Mouse (Mus musculus): ENCODE data around the gene Lrfn1.
"Not testable (repeated sequence)": the region's sequence is repeated elsewhere in the genome, so short reads cannot be mapped to it uniquely, and the experiment has no call there.

Lrfn1 gene

DNA sequence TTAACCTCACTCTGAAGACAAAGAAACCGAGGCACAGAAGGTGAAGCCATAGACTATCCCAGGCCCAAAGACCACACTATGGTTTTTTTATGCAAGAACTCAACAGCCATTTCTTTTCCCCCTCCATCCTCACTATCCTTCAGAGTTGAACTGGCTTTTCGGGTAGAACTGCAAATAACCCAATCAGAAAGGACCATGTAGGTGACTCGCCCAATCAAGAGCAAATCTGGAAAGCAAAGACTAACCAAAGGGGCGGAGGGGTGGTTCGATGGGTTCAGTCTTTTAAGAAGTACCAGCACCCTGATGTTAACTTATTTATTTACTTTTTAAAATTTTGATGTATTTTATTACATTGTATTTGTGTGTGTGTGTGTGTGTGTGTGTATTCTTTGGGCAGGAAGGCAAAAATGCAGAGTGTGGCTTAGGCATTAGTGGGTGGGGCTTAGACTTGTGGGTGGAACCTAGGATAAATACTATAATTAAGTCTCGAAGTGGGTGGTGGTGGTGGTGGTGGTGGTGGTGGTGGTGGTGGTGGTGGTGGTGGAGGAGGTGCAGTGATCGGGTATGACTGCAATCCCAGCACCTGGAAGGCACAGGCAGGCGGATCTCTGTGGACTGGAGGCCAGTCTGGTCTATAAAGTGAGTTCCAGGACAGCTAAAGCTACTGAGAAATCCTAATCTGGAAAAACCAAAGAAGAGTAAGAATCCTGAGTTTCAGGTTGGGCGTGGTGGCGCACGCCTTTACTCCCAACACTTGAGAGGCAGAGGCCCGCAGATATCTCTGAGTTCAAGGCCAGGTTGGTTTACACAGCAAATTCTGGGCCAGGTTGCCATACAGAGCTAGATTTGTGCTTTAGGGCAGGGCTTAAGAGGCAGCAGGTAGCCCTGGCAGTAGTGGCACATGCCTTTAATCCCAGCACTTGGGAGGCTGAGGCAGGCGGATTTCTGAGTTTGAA, 3.6 kb upstream of the Lrfn1 start:
- DNase-seq: no peak

DNA sequence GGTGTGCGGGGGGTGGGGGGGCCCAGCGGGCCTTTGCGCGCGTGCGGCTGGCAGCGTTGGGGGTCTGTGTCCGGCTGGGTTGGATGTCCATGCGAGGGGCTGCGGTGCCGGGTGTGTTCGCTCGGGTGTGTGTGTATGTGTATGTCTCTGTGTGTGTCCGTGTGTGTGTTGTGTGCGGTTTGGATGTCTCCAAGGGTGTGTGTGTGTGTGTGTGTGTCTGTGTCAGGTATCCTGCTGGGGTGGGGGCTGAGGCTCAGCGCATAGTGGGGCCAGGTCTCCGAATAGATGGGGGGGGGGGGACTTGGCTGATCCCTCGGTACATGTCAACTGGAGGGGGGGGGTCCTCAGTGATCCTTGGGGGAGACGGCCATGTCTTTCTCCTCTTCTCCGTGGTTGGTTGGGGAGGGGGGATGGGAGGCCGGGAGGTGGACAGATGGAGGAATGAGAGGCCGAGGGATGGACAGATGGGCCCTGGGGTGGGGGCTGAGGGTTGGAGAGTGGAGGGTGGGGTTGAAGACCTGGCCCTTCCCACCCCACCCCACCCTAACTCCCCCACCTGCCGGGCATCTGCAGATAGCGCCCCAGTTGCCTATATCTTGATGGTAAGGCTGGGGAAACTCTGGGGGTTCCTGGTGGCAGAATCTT, 703 bp downstream of the Lrfn1 start:
- DNase-seq: no peak

DNA sequence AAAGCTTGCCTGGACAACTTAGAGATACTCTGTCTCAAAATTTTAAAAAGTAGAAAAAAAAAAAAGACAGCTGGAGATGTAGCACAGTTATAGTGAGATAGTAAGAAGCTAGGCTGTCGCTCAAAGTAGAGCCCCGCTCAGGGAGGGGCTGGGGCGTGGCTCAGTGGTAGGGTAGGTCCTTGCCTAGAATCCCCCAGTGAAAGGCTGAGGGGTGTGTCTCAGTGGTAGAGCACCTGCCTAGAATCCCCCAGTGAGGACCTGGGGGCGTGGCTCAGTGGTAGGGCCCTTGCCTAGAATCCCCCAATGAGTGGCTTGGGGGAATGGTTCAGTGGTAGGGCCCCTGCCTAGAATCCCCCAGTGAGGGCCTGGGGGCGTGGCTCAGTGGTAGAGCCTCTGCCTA, 8.6 kb downstream of the Lrfn1 start:
- DNase-seq: no peak

DNA sequence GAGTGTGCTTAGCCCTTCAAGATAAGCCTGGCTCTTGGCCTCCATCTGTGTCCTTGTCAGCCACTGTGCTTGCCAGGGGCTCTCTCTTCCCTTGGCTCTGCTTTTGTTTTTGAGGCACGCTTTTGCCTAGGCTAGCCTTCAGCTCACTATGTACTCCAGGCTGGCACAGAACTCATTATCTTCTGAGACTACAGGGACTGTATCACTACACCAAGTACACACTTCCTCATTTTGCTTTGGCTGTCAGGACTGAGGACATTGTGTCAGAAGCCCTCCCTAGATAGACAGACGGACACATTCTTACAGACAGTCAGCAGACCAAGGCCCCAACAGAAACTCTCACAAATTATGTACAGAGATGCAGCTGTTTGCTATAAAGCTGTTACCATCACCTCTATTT, 11.0 kb downstream of the Lrfn1 start:
- DNase-seq: no peak

DNA sequence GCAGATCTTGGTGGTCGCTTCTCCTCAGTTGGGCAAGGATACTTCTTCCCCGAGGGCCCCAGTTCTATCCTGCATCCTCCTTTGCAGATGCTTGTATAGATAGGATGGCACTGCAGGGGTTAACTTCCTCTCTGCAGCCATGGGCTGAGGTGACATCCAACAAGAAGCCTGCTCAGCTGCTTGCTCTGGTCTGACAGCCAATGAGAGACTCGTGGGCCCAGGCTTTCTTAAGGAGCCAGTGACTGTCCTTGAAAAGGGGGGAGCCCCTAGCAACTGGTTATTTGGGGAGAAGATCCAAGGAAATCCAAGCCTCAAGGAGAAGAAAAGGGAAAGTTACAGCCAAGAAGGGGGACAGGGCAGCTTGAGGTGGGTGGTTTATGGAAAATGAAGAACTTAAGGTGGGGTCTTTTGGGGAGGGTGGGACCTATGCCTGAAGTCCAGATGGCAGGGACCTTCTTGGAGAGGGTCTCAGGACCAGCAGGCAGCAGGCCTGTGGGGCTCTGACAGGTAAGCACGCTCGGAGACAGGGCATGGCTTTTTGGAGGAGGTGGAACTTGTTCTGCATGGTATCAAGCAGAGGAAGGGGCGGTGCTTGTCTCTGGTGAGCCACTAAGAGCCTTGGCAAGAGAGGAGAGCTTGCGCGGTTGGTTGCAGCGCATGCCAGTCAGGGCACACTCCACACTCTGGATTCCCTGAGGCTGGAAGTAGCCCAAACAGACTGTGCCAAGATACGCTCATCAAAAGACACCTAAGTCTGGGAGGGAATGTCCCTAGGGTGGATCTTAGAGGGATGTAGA, 12.8 kb downstream of the Lrfn1 start:
- DNase-seq: no peak

DNA sequence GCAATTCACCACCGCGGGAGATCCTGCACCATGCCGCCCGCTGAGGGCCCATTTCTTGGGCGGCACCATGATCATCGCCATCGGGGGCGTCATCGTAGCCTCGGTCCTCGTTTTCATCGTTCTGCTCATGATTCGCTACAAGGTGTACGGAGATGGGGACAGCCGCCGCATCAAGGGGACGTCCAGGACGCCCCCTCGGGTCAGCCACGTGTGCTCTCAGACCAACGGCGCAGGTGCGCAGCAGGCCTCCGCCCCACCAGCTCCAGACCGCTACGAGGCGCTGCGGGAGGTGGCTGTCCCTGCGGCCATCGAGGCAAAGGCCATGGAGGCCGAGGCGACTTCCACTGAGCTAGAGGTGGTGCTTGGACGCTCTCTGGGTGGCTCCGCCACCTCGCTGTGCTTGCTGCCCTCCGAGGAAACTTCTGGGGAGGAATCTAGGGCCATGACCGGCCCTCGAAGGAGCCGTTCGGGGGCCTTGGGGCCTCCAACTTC, 15.0 kb downstream of the Lrfn1 start:
- DNase-seq: no peak

DNA sequence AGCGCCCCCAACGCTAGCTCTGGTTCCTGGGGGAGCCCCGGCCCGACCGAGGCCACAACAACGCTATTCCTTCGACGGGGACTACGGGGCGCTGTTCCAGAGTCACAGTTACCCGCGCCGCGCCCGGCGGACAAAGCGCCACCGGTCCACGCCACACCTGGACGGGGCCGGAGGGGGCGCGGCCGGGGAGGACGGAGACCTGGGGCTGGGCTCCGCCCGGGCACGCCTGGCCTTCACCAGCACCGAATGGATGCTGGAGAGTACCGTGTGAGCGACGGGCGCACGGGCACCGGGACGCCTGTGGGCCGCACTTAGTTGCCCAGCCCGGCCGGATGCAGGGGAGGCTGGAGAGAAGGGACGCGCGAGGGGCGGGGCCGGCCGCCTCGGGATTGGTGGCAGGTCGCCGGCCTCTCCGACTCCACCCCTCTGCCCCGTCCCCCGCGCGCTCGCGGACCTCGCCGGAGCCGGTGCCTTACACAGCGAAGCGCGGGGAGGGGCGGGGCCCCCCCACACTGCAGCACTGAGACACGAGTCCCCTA, 15.5 kb downstream of the Lrfn1 start:
- DNase-seq: no peak

DNA sequence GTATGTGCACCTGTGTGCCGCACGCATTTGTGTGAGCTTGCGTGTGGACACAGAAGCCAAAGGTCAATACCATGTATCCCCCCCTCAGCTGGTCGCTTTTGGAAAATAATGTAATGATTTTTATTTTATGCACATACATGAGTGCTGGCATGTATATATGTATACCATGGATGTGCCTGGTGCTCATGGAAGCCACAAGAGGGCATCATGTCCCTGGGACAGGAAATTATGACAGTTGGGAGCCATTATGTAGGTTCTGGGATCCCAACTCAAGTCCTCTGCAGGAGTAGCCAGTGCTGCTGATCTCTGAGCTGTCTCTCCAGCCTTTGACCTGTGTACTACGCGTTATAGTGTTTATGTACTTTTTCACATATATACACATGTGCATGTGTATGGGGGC, 24.4 kb downstream of the Lrfn1 start:
- no peak for DNase-seq

DNA sequence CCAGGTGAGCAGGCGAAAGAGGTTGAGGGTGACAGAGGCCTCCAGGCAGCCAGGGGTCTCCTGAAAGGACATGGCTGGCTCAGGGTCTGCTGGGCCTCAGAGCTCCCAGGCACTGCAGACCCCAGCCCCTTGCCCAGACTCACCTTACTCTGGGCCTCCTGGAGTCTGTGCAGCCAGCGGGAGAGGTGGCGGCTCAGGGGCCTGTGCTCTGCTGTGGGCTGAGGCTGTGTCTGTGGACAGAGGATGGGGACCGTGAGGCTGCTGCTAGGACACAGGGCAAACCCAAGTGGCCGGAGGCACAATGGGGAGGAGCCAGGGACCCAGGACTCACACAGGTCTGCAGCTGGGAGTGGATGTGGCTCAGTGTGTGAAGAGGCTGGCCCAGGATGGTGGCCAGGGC, 25.6 kb downstream of the Lrfn1 start:
- no peak for DNase-seq

DNA sequence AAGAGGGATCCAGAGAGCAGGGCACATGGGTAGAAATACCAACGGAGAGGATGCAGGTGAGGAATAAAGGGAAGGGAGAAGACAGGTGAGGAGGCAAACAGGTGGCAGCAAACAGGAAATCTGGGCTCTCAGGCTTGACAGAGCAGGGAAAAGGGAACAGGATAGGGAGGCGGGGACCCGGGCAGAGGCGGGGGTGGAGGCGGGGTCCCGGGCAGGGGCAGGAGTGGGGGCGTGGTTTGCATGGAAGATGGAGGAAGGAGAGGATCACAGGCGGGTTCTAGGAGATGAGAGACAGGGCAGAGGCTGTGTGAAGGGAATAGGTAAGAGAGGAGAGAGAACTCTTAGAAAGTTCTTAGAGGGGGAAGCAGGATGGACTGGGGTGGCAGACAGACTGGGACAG, 27.1 kb downstream of the Lrfn1 start:
- no peak for DNase-seq

DNA sequence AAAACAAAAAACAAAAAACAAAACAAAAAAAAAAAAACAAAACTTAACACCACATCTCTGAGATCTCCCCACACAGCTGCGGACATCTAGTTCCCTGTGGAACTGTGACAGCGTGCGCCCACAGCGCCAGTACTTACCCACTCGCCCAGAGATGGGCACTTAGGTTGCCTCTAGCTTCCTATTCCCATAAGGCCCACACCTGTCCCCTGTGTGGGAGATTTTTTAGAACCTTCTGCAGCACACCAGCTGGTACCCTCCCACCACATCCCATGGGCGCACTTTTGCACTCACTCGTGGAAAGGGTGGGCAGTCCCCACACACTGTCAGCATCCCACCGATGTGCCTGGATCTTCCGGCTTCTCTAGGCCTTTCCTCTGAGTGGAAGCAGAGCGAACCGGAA, 31.1 kb downstream of the Lrfn1 start:
- DNase-seq: no peak

DNA sequence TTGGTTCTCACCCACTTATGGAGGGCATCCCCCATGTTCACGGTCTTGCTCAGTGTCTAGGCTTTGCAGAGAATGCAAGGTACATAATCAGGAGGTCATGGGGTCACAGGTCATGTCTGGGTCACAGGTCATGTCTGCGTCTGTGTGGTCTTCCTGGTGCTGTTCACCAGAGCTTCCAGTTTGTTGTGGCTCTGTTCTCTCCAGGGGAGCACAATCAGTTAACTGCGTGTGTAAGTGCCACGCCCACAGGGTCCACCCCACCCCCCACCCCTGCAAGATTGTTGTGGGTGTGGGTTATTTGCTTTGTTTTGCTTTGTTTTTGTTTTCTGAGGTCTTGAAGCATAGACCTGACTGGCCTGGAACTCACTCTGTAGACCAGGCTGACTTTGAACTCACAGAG, 32.4 kb downstream of the Lrfn1 start:
- no peak for DNase-seq

DNA sequence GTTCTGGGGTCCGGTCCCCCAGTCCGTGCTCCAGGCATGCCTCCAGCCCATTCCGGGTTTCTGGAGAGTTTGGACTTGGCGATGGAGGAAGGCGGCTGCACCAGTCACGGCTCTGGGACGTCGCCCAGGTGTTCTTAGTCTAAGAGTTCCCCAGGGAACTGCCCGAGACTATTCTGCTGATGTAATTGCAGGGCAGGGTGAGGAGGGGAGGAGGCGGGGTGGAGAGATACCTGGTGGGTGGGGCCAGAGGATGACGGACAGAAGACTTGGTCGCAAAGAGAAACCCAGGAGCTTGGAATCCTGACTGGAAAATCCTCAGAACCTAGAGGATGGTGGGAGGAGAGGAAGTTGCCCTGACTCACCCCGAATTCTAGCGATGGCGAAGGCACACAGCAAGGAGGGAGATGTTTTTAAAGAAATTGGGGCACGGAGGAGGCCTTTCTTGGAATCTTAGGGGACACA, 36.3 kb downstream of the Lrfn1 start:
- DNase-seq: no peak

DNA sequence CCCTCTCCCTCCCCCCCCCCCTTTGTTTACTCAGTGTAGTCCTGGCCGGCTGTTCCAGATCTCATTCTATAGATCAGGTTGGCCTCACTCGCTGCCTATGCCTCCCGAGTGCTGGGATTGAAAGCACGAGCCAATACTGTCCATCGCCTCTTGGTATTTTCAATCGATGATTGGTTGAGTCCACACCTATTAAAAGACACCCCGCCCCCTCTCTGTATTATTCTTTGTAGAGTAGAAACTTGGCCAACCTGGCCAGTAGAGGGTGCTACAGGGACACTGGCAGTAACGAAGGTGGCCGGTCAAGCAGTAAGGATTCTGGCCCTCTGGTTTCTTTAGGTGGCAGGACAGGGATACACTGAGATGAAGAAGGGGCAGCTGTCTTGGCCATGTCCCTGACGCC, 38.6 kb downstream of the Lrfn1 start:
- peak; percentile 5 to 26 for DNase-seq

DNA sequence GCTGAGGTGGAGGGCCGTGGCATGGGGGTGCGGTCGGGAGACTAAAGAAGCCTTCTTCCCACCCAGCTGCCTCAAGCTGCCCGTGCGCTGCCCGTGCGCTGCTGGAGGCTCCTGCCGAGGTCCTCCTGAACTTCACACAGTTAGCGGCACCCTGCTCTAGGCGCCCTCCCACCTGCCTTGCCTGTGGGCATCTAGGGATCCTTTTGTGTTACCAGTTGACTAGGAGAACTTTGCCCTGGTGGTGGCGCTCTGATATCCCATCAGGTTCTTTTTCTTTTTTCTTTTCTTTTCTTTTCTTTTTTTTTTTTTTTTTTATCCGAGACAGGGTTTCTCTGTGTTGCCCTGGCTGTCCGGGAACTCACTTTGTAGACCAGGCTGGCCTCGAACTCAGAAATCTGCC, 39.1 kb downstream of the Lrfn1 start:
- DNase-seq: no peak

DNA sequence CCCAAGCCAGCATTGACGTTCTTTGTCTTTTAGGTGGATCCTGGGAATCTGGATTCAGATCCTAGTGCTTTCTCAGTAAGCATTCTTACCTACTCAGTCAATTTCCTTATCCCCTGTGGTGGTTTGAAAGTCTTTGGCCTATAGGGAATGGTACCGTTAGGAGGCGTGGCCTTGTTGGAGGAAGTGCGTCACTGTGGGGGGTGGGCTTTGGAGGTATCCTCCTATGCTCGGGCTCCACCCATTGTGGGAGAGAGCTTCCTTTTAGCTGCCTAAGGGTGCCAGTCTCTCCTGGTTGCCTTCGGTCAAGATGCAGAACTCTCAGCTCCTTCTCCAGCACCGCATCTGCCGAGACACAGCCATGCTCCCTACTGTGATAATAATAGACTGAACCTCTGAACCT, 40.5 kb downstream of the Lrfn1 start:
- no peak for DNase-seq

DNA sequence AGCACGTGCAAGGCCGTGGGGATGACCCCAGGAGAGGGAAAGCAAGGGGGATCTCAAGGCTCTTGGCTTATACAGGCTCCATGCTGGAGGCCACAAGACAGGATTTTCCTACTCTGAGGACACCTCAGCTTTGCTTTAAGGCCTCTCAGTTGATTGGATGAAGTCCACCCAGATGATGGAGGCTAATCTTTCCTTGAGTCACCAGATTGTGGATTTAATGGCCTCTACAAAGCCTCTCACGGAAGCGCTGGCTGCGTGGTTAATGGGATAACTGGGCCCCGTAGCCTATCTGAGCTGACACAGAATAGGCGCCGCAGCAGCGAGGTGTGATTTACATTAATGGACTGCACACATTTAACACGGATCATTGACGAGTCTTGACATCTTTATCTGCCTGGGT, 43.6 kb downstream of the Lrfn1 start:
- no peak for DNase-seq

DNA sequence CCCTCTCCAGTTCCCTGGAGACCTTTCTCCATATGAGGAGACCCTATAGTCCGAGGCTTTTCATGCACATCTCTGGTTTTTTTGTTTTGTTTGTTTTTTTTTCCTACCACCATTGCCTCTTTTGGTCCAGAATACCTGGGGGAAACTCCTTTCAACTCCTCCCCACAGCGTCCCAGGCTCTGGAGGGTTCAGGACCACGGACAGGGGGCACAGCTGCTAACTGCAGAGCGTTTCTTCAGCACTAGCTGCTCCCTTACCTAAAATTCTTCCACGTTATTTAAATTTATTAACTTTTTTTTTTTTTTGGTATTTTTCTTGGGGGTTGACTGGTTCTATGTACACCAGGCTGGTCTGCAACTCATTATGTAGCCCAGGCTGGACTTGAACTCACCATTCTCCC, 53.8 kb downstream of the Lrfn1 start:
- no peak for DNase-seq

DNA sequence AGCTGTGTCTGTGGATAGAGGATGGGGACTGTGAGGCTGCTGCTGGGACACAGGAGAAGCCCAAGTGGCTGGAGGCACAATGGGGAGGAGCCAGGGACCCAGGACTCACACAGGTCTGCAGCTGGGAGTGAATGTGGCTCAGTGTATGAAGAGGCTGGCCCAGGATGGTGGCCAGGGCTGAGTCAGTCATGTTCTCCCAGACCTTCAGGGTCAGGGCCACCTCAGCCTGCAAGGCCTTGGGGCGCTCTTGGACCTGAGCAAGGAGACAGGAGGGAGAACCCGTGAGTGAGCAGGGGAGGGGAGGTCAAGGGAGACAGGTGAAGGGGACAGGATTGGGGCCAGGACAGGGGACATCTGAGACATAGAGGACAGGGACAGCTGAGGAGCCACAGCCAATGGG, 57.3 kb downstream of the Lrfn1 start:
- DNase-seq: not testable (repeated sequence)

DNA sequence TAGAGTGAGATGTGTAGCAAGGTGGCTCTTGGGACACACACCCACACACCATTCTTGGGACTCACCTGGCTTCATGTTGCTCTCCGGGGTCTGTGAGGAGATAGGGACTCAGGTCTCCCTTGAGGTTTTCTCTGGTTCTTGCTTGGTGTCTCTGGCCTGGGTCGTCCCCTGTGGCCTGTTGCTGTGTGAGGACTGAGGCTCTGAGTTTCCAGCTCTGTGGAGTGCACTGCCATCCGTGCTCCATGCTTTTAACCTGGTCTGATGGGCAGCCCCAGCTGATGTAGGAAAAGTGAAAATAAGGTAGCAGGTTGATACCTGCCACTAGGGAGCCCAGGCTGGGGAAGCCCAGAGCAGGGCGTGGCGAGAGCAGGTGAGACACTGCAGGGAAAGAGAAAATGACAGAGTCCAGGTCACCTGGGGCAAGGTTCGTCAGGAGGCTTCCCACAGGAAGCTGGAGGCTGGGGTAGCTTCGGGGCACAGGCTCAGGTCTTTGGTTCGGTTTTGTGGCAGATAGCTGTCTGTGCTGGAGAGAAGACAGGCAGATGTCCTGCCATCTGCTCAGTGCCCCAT, 58.7 kb downstream of the Lrfn1 start, which contains the start of gene Ifnl2:
Gene Ifnl2 (minus strand): TSS at position 51 of the 570 bp plus-strand sequence.
- not testable (repeated sequence) for DNase-seq

DNA sequence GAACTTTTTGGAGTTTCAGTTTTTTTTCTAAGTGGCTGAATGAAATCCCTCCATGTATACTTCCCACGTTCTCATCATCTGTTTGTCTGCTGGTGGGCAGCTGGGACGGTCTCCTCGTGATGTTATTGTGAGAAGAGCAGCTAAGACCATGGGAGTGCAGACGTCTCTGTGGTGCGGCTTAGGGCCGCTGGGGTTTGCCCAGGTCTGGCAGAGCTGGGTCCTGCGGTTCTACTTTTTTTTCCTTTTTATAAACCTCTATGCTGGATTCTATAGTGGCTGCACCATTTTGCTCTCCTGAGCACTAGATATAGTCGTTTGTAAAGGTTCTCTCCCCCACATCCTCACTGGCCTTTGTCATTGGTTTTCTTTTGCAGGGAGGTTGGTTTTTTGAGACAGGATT, 59.7 kb downstream of the Lrfn1 start:
- DNase-seq: no peak
